8 mouse cellular contexts compared by ENCODE assay signal in the genomic region with DNA sequence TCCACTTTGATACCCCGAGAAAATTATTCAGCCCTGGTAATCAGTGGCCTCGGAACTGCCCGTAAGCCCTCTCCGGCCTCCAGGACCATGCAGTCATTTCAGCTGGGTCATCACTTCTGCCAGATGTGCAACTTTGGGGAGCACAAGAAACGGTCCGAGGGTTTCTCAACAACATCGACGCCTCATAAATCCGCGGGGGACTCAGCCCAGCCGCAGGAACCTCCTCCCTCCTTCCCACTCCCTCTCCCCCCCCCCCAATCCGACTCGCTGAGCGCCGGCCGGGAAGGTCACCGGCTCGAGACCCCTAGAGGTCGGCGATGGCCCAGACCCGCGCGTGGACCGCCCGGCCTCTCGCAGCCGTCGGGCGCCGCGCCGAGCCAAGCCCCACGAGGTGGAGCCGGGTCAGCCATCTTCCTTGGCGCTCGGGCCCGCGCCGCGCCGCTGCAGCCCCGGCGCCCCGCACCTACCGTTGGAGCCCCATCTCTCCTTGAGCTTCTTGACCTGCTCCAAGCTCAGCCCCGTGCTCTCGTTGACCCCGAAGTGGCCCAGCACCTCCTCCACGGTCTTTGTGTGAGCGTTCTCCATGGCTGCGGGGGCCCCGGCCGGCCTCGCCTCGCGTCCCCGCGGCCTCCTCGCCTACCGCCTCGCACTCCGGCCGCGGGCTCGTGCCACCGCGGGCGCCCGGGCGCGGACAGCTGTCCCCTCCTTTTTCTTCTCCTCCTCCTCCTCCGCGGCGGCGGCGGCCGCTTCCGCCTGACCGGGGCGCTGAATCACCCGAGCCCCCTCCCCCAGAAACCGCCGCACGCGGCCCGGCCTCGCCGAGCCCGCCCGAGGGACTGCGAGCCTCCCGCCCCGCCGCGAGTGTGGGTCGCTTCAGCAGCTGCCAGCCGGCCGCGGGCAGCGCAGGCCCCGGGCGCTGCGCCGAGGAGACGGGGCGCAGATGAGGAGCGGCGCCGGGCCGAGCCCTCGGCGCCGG. TPM values are rescaled to one million over a fixed set of nuclear protein-coding genes. Genes with fewer than 3 reads are reported as not detected.
DNase-seq lines count a peak whose midpoint lies in the region; ATAC-seq and TF ChIP-seq lines count a peak whose summit lies in the region.

No protein-coding gene starts in this region.

- ATAC-seq in hindbrain, postnatal 0 days, result peak; percentile 41

- H3K4me3 ChIP-seq in gastrocnemius, adult 2 months, result peak overlapping the region; percentile 89
- peak overlapping the region; percentile 98 for H3K4me3 ChIP-seq in hindbrain, postnatal 0 days (ENCODE audit: low read length)
- H3K4me3 ChIP-seq in limb, embryonic 10.5 days, result peak overlapping the region; percentile 99
- peak overlapping the region; percentile 99 for H3K4me3 ChIP-seq in spleen, adult 2 months (ENCODE audit: extremely low read depth, insufficient read depth, insufficient read length)

- intact Hi-C loops in gastrocnemius, adult 2 months (cut with DNase I), result loop anchor here (5.0 kb wide), 1 partner anchor 111 kb away; a partner anchor contains a TSS

- no peaks in the 10 kb centered on the region for H3K27me3 ChIP-seq in hindbrain, postnatal 0 days (ENCODE audit: insufficient read depth, low read length)
- 0 out of 2 replicates have a peak, but pooled peaks cover 6% of the 10 kb centered on the region for H3K27me3 ChIP-seq in limb, embryonic 10.5 days (ENCODE audit: low read depth, poor library complexity, severe bottlenecking)
- H3K27me3 ChIP-seq in spleen, adult 2 months (ENCODE audit: control insufficient read depth, insufficient read depth, low read length), result 0 out of 2 replicates have a peak, but pooled peaks cover 2% of the 10 kb centered on the region

- TF ChIP-seq POLR2A in spleen, adult 2 months (IDR thresholded peaks at IDR 0.05; ENCODE audit: low read depth, low read length), result no peak

- H3K27ac ChIP-seq in gastrocnemius, adult 2 months, result peak overlapping the region; percentile 92
- H3K27ac ChIP-seq in hindbrain, postnatal 0 days, result peak overlapping the region; percentile 99
- peak overlapping the region; percentile 99 for H3K27ac ChIP-seq in limb, embryonic 10.5 days
- peak overlapping the region; percentile 97 for H3K27ac ChIP-seq in spleen, adult 2 months (ENCODE audit: insufficient read depth, low read length)

- WGBS in hindbrain, postnatal 0 days, result under 1% methylated on average over 96 of the region's 113 CpGs
- WGBS in limb, embryonic 10.5 days, result under 1% methylated on average over 113 of the region's 113 CpGs
- under 1% methylated on average over 111 of the region's 113 CpGs for WGBS in spleen, adult 2 months

- 0 out of 2 replicates have a peak, but pooled peaks cover 3% of the 10 kb centered on the region for H3K36me3 ChIP-seq in hindbrain, postnatal 0 days (ENCODE audit: insufficient read depth, low read length)
- peaks cover 38% of the 10 kb centered on the region for H3K36me3 ChIP-seq in limb, embryonic 10.5 days
- no peaks in the 10 kb centered on the region for H3K36me3 ChIP-seq in spleen, adult 2 months (ENCODE audit: control insufficient read depth, insufficient read depth, low read length)

- H3K4me2 ChIP-seq in hindbrain, postnatal 0 days (ENCODE audit: low read depth, low read length), result peak overlapping the region; percentile 81

- no peaks in the 10 kb centered on the region for H3K9me3 ChIP-seq in hindbrain, postnatal 0 days (ENCODE audit: low read length)
- H3K9me3 ChIP-seq in limb, embryonic 10.5 days (replicated peaks), result no peaks in the 10 kb centered on the region

- peak overlapping the region; percentile 99 for H3K9ac ChIP-seq in hindbrain, postnatal 0 days (replicated peaks; ENCODE audit: low read length)

- no peak for TF ChIP-seq CTCF in gastrocnemius, adult 2 months (IDR thresholded peaks at IDR 0.05)
- no peak for TF ChIP-seq CTCF in hindbrain, postnatal 0 days (IDR thresholded peaks at IDR 0.05; ENCODE audit: low read depth)
- TF ChIP-seq CTCF in spleen, adult 2 months (IDR thresholded peaks at IDR 0.05; ENCODE audit: extremely low read depth, insufficient read depth, insufficient read length, insufficient replicate concordance), result no peak

- DNase-seq in gastrocnemius, adult 2 months, result peak; percentile 80
- no peak for DNase-seq in gastrocnemius, adult 18-20 months (ENCODE audit: low spot score)
- DNase-seq in cerebellum, adult 9-10 months, result peak; percentile 68
- peak; percentile 52 for DNase-seq in forelimb bud, embryonic 11.5 days (ENCODE audit: low read depth, low spot score)
- DNase-seq in hindbrain, postnatal 0 days (ENCODE audit: low spot score), result peak; percentile 65
- DNase-seq in limb, embryonic 10.5 days (ENCODE audit: low spot score), result peak; percentile 81
- DNase-seq in mesoderm, embryonic 11.5 days (ENCODE audit: low read depth, low spot score), result peak; percentile 67
- peak; percentile 9 to 39 for DNase-seq in spleen, adult 2 months (ENCODE audit: low read depth in 1 of 2, low spot score in 2 of 2)

- peaks cover 17% of the 10 kb centered on the region for H3K4me1 ChIP-seq in hindbrain, postnatal 0 days (ENCODE audit: insufficient read depth, low read length)
- H3K4me1 ChIP-seq in limb, embryonic 10.5 days, result peaks cover 37% of the 10 kb centered on the region
- peaks cover 4% of the 10 kb centered on the region for H3K4me1 ChIP-seq in spleen, adult 2 months (ENCODE audit: control insufficient read depth, insufficient read depth, insufficient read length)

RNA-seq across cellular contexts. Expression of a gene that starts 0.6 kb away (rescaled TPM):
- total RNA-seq in gastrocnemius, adult 2 months (2021), result 100 to 1,000 TPM; 387 to 963 TPM
- total RNA-seq in gastrocnemius, adult 18-20 months (2021), result 100 to 1,000 TPM; 447 to 563 TPM
- total RNA-seq in hindbrain, postnatal 0 days (2014; rRNA removed), result 200 and 204 TPM in 2 replicates
- polyA plus RNA-seq in hindbrain, postnatal 0 days (2015; fragmentation: Nextera tagmentation; extraction: Ambion mirVana), result 46.2 and 47.4 TPM in 2 replicates
- polyA plus RNA-seq in limb, embryonic 10.5 days (2016; fragmentation: Nextera tagmentation; extraction: Ambion mirVana), result 39.0 and 42.9 TPM in 2 replicates
- polyA plus RNA-seq in spleen, adult 2 months (2012; rRNA removed), result 23.7 and 31.5 TPM in 2 replicates
